Mouse (Mus musculus): ENCODE results near the gene Srgap2. TPM values are rescaled to one million over a fixed set of nuclear protein-coding genes. Genes with fewer than 3 reads are reported as not detected.
"Not testable (repeated sequence)": the region's sequence is repeated elsewhere in the genome, so short reads cannot be mapped to it uniquely, and the experiment has no call there.

Gene Srgap2
- total RNA-seq (2022), result 10 to 100 TPM; 23.5 to 40.0 (median 32.9) TPM

GRCm38 (mm10) chr1:131527281-131528080 lies at the start of gene Srgap2, which contains the start of gene Fam72a:
Gene Srgap2, minus strand, starts transcription at chr1:131527352.
Gene Fam72a, plus strand, starts transcription at chr1:131527903.
- DNase-seq, result peak; percentile 98

- no peak for DNase-seq
Observed at GRCm38 (mm10) chr1:131573721-131574120, 46.6 kb upstream of the Srgap2 start.

GRCm38 (mm10) chr1:131570391-131570790 lies 43.2 kb upstream of the Srgap2 start:
- DNase-seq, result no peak

- no peak for DNase-seq
Observed at GRCm38 (mm10) chr1:131569721-131570120, 42.6 kb upstream of the Srgap2 start.

GRCm38 (mm10) chr1:131566056-131566455 lies 38.9 kb upstream of the Srgap2 start:
- DNase-seq, result not testable (repeated sequence)

GRCm38 (mm10) chr1:131562081-131562480 lies 34.9 kb upstream of the Srgap2 start:
- DNase-seq, result no peak

- DNase-seq, result no peak
Observed at GRCm38 (mm10) chr1:131560500-131560899, 33.3 kb upstream of the Srgap2 start.

- peak; percentile 67 for DNase-seq
Observed at GRCm38 (mm10) chr1:131555042-131555812, 28.1 kb upstream of the Srgap2 start.

- no peak for DNase-seq
Observed at GRCm38 (mm10) chr1:131553428-131553827, 26.3 kb upstream of the Srgap2 start.

- DNase-seq, result no peak
Observed at GRCm38 (mm10) chr1:131551956-131552355, 24.8 kb upstream of the Srgap2 start.

GRCm38 (mm10) chr1:131548494-131549365 lies 21.6 kb upstream of the Srgap2 start:
- DNase-seq, result no peak

GRCm38 (mm10) chr1:131546798-131547690 lies 19.9 kb upstream of the Srgap2 start:
- DNase-seq, result no peak

GRCm38 (mm10) chr1:131543886-131544565 lies 16.9 kb upstream of the Srgap2 start:
- no peak for DNase-seq

- no peak for DNase-seq
Observed at GRCm38 (mm10) chr1:131541903-131542302, 14.8 kb upstream of the Srgap2 start.

- no peak for DNase-seq
Observed at GRCm38 (mm10) chr1:131541431-131541830, 14.3 kb upstream of the Srgap2 start.

GRCm38 (mm10) chr1:131540795-131541194 lies 13.6 kb upstream of the Srgap2 start:
- DNase-seq, result no peak

- no peak for DNase-seq
Observed at GRCm38 (mm10) chr1:131539771-131540170, 12.6 kb upstream of the Srgap2 start.

- DNase-seq, result no peak
Observed at GRCm38 (mm10) chr1:131528561-131529166, 1.5 kb upstream of the Srgap2 start.

GRCm38 (mm10) chr1:131528081-131528507 lies 942 bp upstream of the Srgap2 start:
- DNase-seq, result peak; percentile 71

All from adrenal gland, adult 8-10 months (tissue).